ENCODE assay signal across 33 mouse cellular contexts in the genomic region with DNA sequence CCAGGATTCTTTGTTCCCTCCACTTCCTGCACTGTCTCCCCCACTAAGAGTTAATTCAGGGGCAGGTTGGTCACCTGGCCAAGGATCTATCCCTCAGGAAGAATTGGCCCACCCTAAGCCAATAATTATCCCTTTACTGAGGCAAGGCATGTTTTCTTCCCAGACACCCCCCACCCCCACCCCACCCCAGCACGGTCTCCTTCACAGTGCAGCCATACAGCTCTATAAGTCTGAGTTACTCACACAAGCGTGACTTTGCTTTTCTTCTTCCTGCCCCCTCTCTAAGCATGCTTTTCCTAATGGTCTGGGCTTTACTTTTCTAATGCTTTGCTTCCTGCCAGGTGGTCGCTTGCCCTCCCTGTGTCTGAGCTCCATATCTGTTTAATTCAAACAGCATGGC. TPM values are rescaled to one million over a fixed set of nuclear protein-coding genes. Genes with fewer than 3 reads are reported as not detected.
DNase-seq lines count a peak whose midpoint lies in the region; ATAC-seq and TF ChIP-seq lines count a peak whose summit lies in the region.
"Had no signal": no experiment of that assay in that cellular context is flagged by ENCODE, and none has a peak within 500 bp of the region (broad histone marks: within the 10 kb centered on the region; RNA-seq: fewer than 3 reads in every experiment).

No protein-coding gene starts in this region.

- H3K27ac ChIP-seq in heart, embryonic 10.5 days, result 0 out of 2 replicates have a peak overlapping the region, but pooled peaks have one; percentile 16
- peak overlapping the region; percentile 65 for H3K27ac ChIP-seq in embryonic facial prominence, embryonic 10.5 days (replicated peaks)
- peak overlapping the region; percentile 71; the same call in 1 of the 2 replicates for H3K27ac ChIP-seq in limb, embryonic 10.5 days
- H3K27ac ChIP-seq: forebrain, embryonic 15.5 days; hindbrain, embryonic 15.5 days; liver, embryonic 15.5 days; midbrain, embryonic 15.5 days; stomach, embryonic 15.5 days had no signal

- H3K27me3 ChIP-seq in heart, embryonic 10.5 days (ENCODE audit: insufficient read depth, poor library complexity, severe bottlenecking), result no peaks in the 10 kb centered on the region
- H3K27me3 ChIP-seq in G1E (ENCODE audit: insufficient read depth, low read length), result no peaks in the 10 kb centered on the region; the same call in 1 of the 2 replicates
- no peaks in the 10 kb centered on the region for H3K27me3 ChIP-seq in embryonic facial prominence, embryonic 10.5 days (replicated peaks; ENCODE audit: low read depth, poor library complexity, severe bottlenecking)
- no peaks in the 10 kb centered on the region for H3K27me3 ChIP-seq in limb, embryonic 10.5 days (ENCODE audit: low read depth, poor library complexity, severe bottlenecking)
- H3K27me3 ChIP-seq: forebrain, embryonic 15.5 days; heart, embryonic 12.5 days; hindbrain, embryonic 15.5 days; liver, embryonic 15.5 days; midbrain, embryonic 15.5 days; stomach, embryonic 15.5 days had no signal

- H3K4me3 ChIP-seq in heart, embryonic 10.5 days, result no peak overlapping the region
- H3K4me3 ChIP-seq in G1E (ENCODE audit: low read depth, low read length), result no peak overlapping the region; the same call in 1 of the 2 replicates
- H3K4me3 ChIP-seq in embryonic facial prominence, embryonic 10.5 days, result no peak overlapping the region
- H3K4me3 ChIP-seq in limb, embryonic 10.5 days, result no peak overlapping the region
- H3K4me3 ChIP-seq: forebrain, embryonic 15.5 days; heart, embryonic 12.5 days; hindbrain, embryonic 15.5 days; liver, embryonic 15.5 days; midbrain, embryonic 15.5 days; stomach, embryonic 15.5 days had no signal

- no peak for TF ChIP-seq CTCF in G1E (IDR thresholded peaks at IDR 0.05; ENCODE audit: low read depth, low read length)

- no peaks in the 10 kb centered on the region for H3K36me3 ChIP-seq in heart, embryonic 10.5 days
- no peaks in the 10 kb centered on the region for H3K36me3 ChIP-seq in G1E (replicated peaks)
- H3K36me3 ChIP-seq in embryonic facial prominence, embryonic 10.5 days (replicated peaks), result no peaks in the 10 kb centered on the region
- no peaks in the 10 kb centered on the region for H3K36me3 ChIP-seq in limb, embryonic 10.5 days
- H3K36me3 ChIP-seq: forebrain, embryonic 15.5 days; heart, embryonic 12.5 days; hindbrain, embryonic 15.5 days; liver, embryonic 15.5 days; midbrain, embryonic 15.5 days; stomach, embryonic 15.5 days had no signal

- intact Hi-C loops in left cerebral cortex, postnatal 4 days (cut with DNase I), result loop anchor here (5.0 kb wide), 2 partner anchors 175 to 250 kb away; no protein-coding TSS in a partner anchor

- peak; percentile 37; the same call in 1 of the 2 replicates for ATAC-seq in G1E (ENCODE audit: extremely low read depth, insufficient number of reproducible peaks, low FRiP score, poor library complexity, severe bottlenecking)
- ATAC-seq: activated CD4-positive, CD25-positive, alpha-beta regulatory T cell, adult 4 months; forebrain, embryonic 15.5 days; inflammation-experienced regulatory T-cells, adult 6 months; midbrain, embryonic 15.5 days had no signal

- H3K9me3 ChIP-seq in heart, embryonic 10.5 days, result no peaks in the 10 kb centered on the region
- 0 out of 2 replicates have a peak, but pooled peaks cover 2% of the 10 kb centered on the region for H3K9me3 ChIP-seq in G1E (replicated peaks)
- no peaks in the 10 kb centered on the region for H3K9me3 ChIP-seq in embryonic facial prominence, embryonic 10.5 days
- H3K9me3 ChIP-seq in limb, embryonic 10.5 days (replicated peaks), result no peaks in the 10 kb centered on the region
- H3K9me3 ChIP-seq: forebrain, embryonic 15.5 days; heart, embryonic 12.5 days; hindbrain, embryonic 15.5 days; liver, embryonic 15.5 days; midbrain, embryonic 15.5 days; stomach, embryonic 15.5 days had no signal

- no peak for DNase-seq in heart, embryonic 10.5 days (ENCODE audit: low spot score)
- no peak for DNase-seq in heart, postnatal 4 days
- peak; percentile 5 for DNase-seq in G1E (ENCODE audit: low spot score)
- peak; percentile 28 for DNase-seq in embryonic facial prominence, embryonic 10.5 days (ENCODE audit: low spot score)
- no peak for DNase-seq in limb, embryonic 10.5 days (ENCODE audit: low spot score)
- DNase-seq in left cerebral cortex, postnatal 4 days, result no peak
- no peak for DNase-seq in testis, postnatal 10 days (ENCODE audit: low spot score)
- DNase-seq: adrenal gland, adult 8-10 months; B cell, adult 2 months; cerebellum, adult 2 months; cerebellum, postnatal 14 days; gastrocnemius, postnatal 10 days; kidney, adult 2 months; kidney, postnatal 25 days; lung, postnatal 14 days; right cerebral cortex, postnatal 25 days; thymus, postnatal 14 days had no signal

- peaks cover 14% of the 10 kb centered on the region for H3K4me1 ChIP-seq in heart, embryonic 10.5 days
- peaks cover 46% of the 10 kb centered on the region for H3K4me1 ChIP-seq in G1E (ENCODE audit: insufficient read depth, low read depth, low read length)
- H3K4me1 ChIP-seq in embryonic facial prominence, embryonic 10.5 days, result peaks cover 29% of the 10 kb centered on the region
- peaks cover 22% of the 10 kb centered on the region for H3K4me1 ChIP-seq in limb, embryonic 10.5 days
- H3K4me1 ChIP-seq: forebrain, embryonic 15.5 days; hindbrain, embryonic 15.5 days; midbrain, embryonic 15.5 days; stomach, embryonic 15.5 days had no signal

- WGBS in heart, embryonic 10.5 days, result 65% methylated on average over 3 of the region's 3 CpGs
- WGBS in embryonic facial prominence, embryonic 10.5 days, result 31% methylated on average over 3 of the region's 3 CpGs
- WGBS in limb, embryonic 10.5 days, result 28% methylated on average over 3 of the region's 3 CpGs

RNA-seq across cellular contexts. Expression of a gene that starts 27.0 kb away (rescaled TPM):
- not detected in 2 replicates for polyA plus RNA-seq in heart, embryonic 10.5 days (2016; fragmentation: Nextera tagmentation; extraction: Ambion mirVana)
- not detected for total RNA-seq in heart, postnatal 4 days (2021)
- total RNA-seq in G1E (2014; fragmentation: Nextera tagmentation) (not detected in 2 replicates), G1E (2017) (0.05 TPM in 1 of 2 replicates, not detected in the other)
- polyA plus RNA-seq in G1E (2012), result not detected in 2 replicates
- polyA plus RNA-seq in embryonic facial prominence, embryonic 10.5 days (2016; fragmentation: Nextera tagmentation; extraction: Ambion mirVana), result not detected in 2 replicates
- not detected in 2 replicates for polyA plus RNA-seq in limb, embryonic 10.5 days (2016; fragmentation: Nextera tagmentation; extraction: Ambion mirVana)
- under 1 TPM in 1 of 2 experiments, not detected in 1; 0.18 TPM for total RNA-seq in left cerebral cortex, postnatal 4 days (2021)
- total RNA-seq: adrenal gland, adult 8-10 months; adrenal gland, postnatal 4 days; gastrocnemius, postnatal 10 days; granulocyte monocyte progenitor cell, adult 5-6 weeks; hematopoietic stem cell, adult 5-6 weeks; liver, adult 2 months; neutrophil, adult 5-6 weeks had no signal
- polyA plus RNA-seq: activated CD4-positive, CD25-positive, alpha-beta regulatory T cell, adult 4 months; heart, embryonic 12.5 days; heart, postnatal 0 days; inflammation-experienced regulatory T-cells, adult 6 months; liver, adult 2 months; liver, embryonic 15.5 days; lung, embryonic 14.5 days; midbrain, embryonic 15.5 days; neural tube, embryonic 11.5 days; stomach, embryonic 15.5 days had no signal

Comparison
In these comparisons a context has a peak if more than half of its experiments do, and no peak if none do; other contexts are left out.
1. DNase-seq: peak in G1E (single experiment) and embryonic facial prominence, embryonic 10.5 days (single experiment); none in heart, embryonic 10.5 days (single experiment), heart, postnatal 4 days (single experiment), limb, embryonic 10.5 days (single experiment), left cerebral cortex, postnatal 4 days (single experiment) and testis, postnatal 10 days (single experiment).
2. H3K27ac ChIP-seq: peak in every context shown above with its lines; median percentile 71 in limb, embryonic 10.5 days; 65 in embryonic facial prominence, embryonic 10.5 days; 16 in heart, embryonic 10.5 days.